Mouse (Mus musculus) lung, embryonic 16.5 days (tissue): ENCODE data around the gene Rbms3. TPM values are rescaled to one million over a fixed set of nuclear protein-coding genes. Genes with fewer than 3 reads are reported as not detected.

Source experiments
- ATAC-seq: fragments of 200-750 bp; cut with Nextera tagmentation; 2 replicates; pipeline ENCODE4 v1.8.0; 2017; ENCODE audit warnings: low read depth, mild to moderate bottlenecking, moderate library complexity
- H3K27ac ChIP-seq: fragments of 300-500 bp; sonication (generic); 2 replicates; pipeline ENCODE4 v1.5.1; 2014; ENCODE audit warnings: mild to moderate bottlenecking, control low read depth, low read length
- H3K27me3 ChIP-seq: fragments of 300-500 bp; sonication (generic); 2 replicates; pipeline ENCODE4 v1.6.1; 2014; ENCODE audit warnings: low read depth, low read length, mixed read lengths; ENCODE audit not compliant: control insufficient read depth, insufficient read depth
- H3K36me3 ChIP-seq: fragments of 300-500 bp; sonication (generic); 2 replicates; pipeline ENCODE4 v1.6.1; 2014; ENCODE audit warnings: low read length; ENCODE audit not compliant: control insufficient read depth, insufficient read depth
- H3K4me1 ChIP-seq: fragments of 300-500 bp; sonication (generic); replicated peaks from 2 replicates; pipeline ENCODE4 v1.6.1; 2014; ENCODE audit warnings: low read length, mixed read lengths; ENCODE audit not compliant: control insufficient read depth, insufficient read depth
- H3K4me2 ChIP-seq: fragments of 300-500 bp; sonication (generic); 2 replicates; pipeline ENCODE4 v1.6.1; 2014; ENCODE audit warnings: low read depth, low read length, control low read depth
- H3K4me3 ChIP-seq: fragments of 300-500 bp; sonication (generic); 2 replicates; pipeline ENCODE4 v1.5.1; 2014; ENCODE audit warnings: mild to moderate bottlenecking, low read length, control low read depth
- H3K9ac ChIP-seq: fragments of 300-500 bp; sonication (generic); 2 replicates; pipeline ENCODE4 v1.6.1; 2014; ENCODE audit warnings: low read length, control low read depth
- H3K9me3 ChIP-seq: fragments of 300-500 bp; sonication (generic); 2 replicates; pipeline ENCODE4 v1.6.1; 2016; ENCODE audit warnings: low read length; ENCODE audit not compliant: control insufficient read depth
- WGBS: fragments of 180-500 bp; shearing (Covaris S2); extraction: QIAGEN DNeasy Blood & Tissue Kit; methylation state at CpG from one replicate; pipeline ENCODE4 v1.1.7; 2014; 5-methylcytosine and 5-hydroxymethylcytosine counted together
- polyA plus RNA-seq: library from polyadenylated mRNA; unstranded; fragments of >200 nt; fragmentation: Nextera tagmentation; extraction: Ambion mirVana; gene quantifications from 2 replicates; pipeline ENCODE4 v1.2.1, GENCODE M21; 2015

The Rbms3 gene
- polyA plus RNA-seq, 1 experiment from 2014 or later = 104 TPM

GRCm38 (mm10) chr9:117600781-117601180 is 28.9 kb downstream of the Rbms3 start:
- Histone ChIP-seq H3K27me3 (no peaks in the 10 kb centered on the region), H3K9ac (no peak overlapping the region), H3K4me3 (no peak overlapping the region), H3K4me2 (no peak overlapping the region), H3K9me3 (no peaks in the 10 kb centered on the region), H3K36me3 (no peaks in the 10 kb centered on the region), H3K27ac (no peak overlapping the region), H3K4me1 (no peaks in the 10 kb centered on the region)
- WGBS = 75% methylated on average over 5 of the region's 5 CpGs
- no peak for ATAC-seq

- no peak for ATAC-seq
- H3K9me3 ChIP-seq = no peaks in the 10 kb centered on the region
- no peaks in the 10 kb centered on the region for H3K27me3 ChIP-seq
- no peak overlapping the region for H3K4me3 ChIP-seq
- no peaks in the 10 kb centered on the region for H3K4me1 ChIP-seq
- no peak overlapping the region for H3K9ac ChIP-seq
- no peak overlapping the region for H3K27ac ChIP-seq
- 90% methylated on average over 9 of the region's 9 CpGs for WGBS
- H3K4me2 ChIP-seq = no peak overlapping the region
- H3K36me3 ChIP-seq = no peaks in the 10 kb centered on the region
Measured at GRCm38 (mm10) chr9:117599341-117599740, 30.4 kb downstream of the Rbms3 start.

DNA sequence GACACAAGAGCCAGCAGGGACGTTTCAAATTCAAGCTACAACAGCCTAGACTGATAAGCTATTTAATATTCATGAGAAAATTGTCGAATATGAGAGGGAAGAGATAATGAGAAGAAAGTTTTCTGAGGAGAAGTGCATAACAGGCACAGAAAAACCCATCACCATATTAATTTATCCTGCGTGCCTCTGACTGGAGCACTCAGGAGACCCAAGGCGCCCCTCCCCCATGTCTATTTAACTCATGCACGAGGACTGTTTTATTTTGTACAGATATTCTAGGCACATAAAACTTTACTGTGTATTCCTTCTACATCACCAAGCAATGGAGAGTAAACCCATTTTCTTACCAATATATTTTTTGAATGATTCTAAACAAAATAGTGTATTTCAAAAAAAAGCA is 33.6 kb downstream of the Rbms3 start:
- H3K9me3 ChIP-seq = no peaks in the 10 kb centered on the region
- H3K4me2 ChIP-seq = no peak overlapping the region
- no peak overlapping the region for H3K9ac ChIP-seq
- no peaks in the 10 kb centered on the region for H3K27me3 ChIP-seq
- 53% methylated on average over 5 of the region's 5 CpGs for WGBS
- H3K4me1 ChIP-seq = no peaks in the 10 kb centered on the region
- no peaks in the 10 kb centered on the region for H3K36me3 ChIP-seq
- no peak for ATAC-seq
- no peak overlapping the region for H3K27ac ChIP-seq
- H3K4me3 ChIP-seq = no peak overlapping the region

- H3K27ac ChIP-seq = no peak overlapping the region
- no peaks in the 10 kb centered on the region for H3K36me3 ChIP-seq
- no peaks in the 10 kb centered on the region for H3K4me1 ChIP-seq
- H3K9me3 ChIP-seq = no peaks in the 10 kb centered on the region
- ATAC-seq = no peak
- H3K9ac ChIP-seq = no peak overlapping the region
- no peak overlapping the region for H3K4me3 ChIP-seq
- no peaks in the 10 kb centered on the region for H3K27me3 ChIP-seq
- H3K4me2 ChIP-seq = no peak overlapping the region
- WGBS = 88% methylated on average over 6 of the region's 6 CpGs
Measured at GRCm38 (mm10) chr9:117585345-117585744, 44.4 kb downstream of the Rbms3 start.

DNA sequence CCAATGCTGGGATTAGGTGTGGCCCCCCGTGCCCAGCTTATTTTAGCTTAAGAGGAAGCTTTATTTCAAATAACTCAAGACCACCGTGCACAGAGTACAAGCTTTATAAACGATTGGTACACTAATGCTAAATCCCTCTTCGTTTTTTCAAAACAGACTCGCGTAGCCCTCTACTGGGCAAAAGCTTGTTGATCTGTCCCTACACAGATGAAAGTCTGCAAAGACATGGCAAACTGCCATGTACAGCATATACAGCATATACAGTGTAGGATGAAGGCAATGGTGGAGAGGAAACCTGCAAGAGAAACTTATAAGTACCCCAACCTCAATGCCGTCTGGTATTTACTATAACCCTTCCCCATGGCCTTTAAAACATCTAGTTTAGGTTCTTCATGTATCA is 46.1 kb downstream of the Rbms3 start:
- no peak overlapping the region for H3K9ac ChIP-seq
- no peak overlapping the region for H3K4me3 ChIP-seq
- H3K9me3 ChIP-seq = no peaks in the 10 kb centered on the region
- no peaks in the 10 kb centered on the region for H3K36me3 ChIP-seq
- no peak overlapping the region for H3K27ac ChIP-seq
- no peaks in the 10 kb centered on the region for H3K27me3 ChIP-seq
- peak; percentile 74 for ATAC-seq
- H3K4me2 ChIP-seq = no peak overlapping the region
- WGBS = 35% methylated on average over 7 of the region's 7 CpGs
- no peaks in the 10 kb centered on the region for H3K4me1 ChIP-seq

DNA sequence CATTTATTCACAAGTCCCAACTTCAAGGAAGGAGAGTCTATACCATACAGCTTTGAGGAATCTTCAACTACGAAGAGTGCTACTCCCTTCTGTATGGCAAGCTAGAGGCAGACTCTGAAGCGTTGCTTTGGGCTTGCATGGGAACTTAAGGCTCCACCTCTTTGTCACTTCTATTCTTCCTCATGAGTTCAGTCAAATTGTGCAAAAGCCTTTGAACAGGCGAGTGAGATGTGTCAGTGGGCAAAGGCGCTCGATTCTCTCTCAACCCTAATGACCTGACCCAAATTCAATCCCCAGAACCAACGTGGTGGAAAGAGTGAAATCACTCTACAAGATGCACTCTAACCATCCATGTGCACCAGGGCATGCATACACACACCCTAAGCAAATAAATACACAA is 47.1 kb downstream of the Rbms3 start:
- Histone ChIP-seq H3K4me3 (no peak overlapping the region), H3K27ac (no peak overlapping the region), H3K27me3 (no peaks in the 10 kb centered on the region), H3K36me3 (no peaks in the 10 kb centered on the region), H3K9me3 (no peaks in the 10 kb centered on the region), H3K4me1 (no peaks in the 10 kb centered on the region), H3K4me2 (no peak overlapping the region), H3K9ac (no peak overlapping the region)
- 82% methylated on average over 6 of the region's 6 CpGs for WGBS
- no peak for ATAC-seq

DNA sequence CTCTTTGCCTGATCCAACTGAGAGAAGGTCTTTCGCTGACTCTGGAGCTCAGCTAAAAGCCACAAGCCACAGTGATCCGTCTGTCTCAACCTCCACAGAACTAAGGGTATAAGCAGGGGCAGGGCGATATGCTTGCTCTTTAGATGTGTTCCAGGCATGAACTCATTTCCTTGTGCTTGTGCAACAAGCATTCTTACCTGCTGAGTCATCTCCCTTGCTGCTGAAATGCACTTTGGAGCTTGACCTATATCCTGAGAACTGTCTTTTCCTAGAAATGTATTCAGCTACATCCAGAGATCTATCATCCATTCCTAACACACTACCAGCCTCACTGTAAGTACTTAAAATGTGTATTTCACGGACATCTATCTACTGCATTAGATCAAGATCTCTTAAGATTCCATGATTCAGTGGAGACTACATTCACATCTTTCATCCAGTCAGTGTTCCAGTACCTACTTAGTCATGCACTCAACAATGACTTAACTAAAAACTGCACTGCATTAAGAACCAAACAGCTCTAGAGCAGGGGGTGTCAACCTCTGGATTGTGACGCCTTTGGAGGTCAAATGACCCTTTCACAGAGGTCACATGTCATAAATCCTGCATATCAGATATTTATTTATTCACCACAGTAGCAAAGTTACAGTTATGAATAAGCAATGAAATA is 58.4 kb downstream of the Rbms3 start:
- no peak for ATAC-seq
- no peaks in the 10 kb centered on the region for H3K4me1 ChIP-seq
- H3K27me3 ChIP-seq = no peaks in the 10 kb centered on the region
- H3K27ac ChIP-seq = no peak overlapping the region
- H3K4me2 ChIP-seq = no peak overlapping the region
- H3K4me3 ChIP-seq = no peak overlapping the region
- H3K9ac ChIP-seq = no peak overlapping the region
- H3K36me3 ChIP-seq = no peaks in the 10 kb centered on the region
- no peaks in the 10 kb centered on the region for H3K9me3 ChIP-seq
- WGBS = 57% methylated on average over 5 of the region's 5 CpGs

- no peak; the same call in 1 of the 2 replicates for ATAC-seq
- no peak overlapping the region for H3K4me3 ChIP-seq
- H3K27ac ChIP-seq = no peak overlapping the region
- no peaks in the 10 kb centered on the region for H3K36me3 ChIP-seq
- H3K4me1 ChIP-seq = no peaks in the 10 kb centered on the region
- no peak overlapping the region for H3K4me2 ChIP-seq
- WGBS = 74% methylated on average over 7 of the region's 7 CpGs
- no peaks in the 10 kb centered on the region for H3K27me3 ChIP-seq
- H3K9ac ChIP-seq = no peak overlapping the region
- H3K9me3 ChIP-seq = no peaks in the 10 kb centered on the region
Measured at GRCm38 (mm10) chr9:117570240-117570821, 59.4 kb downstream of the Rbms3 start.

DNA sequence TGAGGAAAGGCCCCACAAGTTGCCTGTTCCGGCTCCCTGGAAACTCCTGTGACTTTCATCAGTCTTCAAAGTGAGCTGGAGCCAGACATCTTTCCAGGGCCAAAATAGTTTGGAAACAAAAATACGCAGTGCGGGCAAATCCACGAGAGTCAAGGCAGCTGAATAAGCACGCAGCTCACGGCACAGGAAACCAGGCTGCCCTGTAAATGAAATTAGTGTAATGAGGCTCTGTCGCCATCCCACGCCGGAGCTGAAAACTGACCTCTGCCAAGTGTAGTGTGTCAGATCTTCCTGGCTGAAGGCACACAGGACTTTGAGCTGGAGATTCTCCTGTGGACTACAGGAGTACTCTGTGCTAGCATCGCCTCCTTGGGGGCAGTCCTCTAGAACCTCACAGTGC is 63.4 kb downstream of the Rbms3 start:
- Histone ChIP-seq H3K9me3 (no peaks in the 10 kb centered on the region), H3K27ac (no peak overlapping the region), H3K27me3 (no peaks in the 10 kb centered on the region), H3K36me3 (no peaks in the 10 kb centered on the region), H3K4me3 (no peak overlapping the region), H3K4me1 (no peaks in the 10 kb centered on the region), H3K9ac (no peak overlapping the region), H3K4me2 (no peak overlapping the region)
- no peak for ATAC-seq
- 58% methylated on average over 10 of the region's 10 CpGs for WGBS
